Mouse (Mus musculus): ENCODE data around the gene Kcna10.

- TF ChIP-seq CTCF (IDR thresholded peaks at IDR 0.05; ENCODE audit: low read depth) (no peak), EP300 (IDR thresholded peaks at IDR 0.05; ENCODE audit: low read depth) (no peak)
These were observed 58.7 kb downstream of the Kcna10 start for GRCm38 (mm10) chr3:107241389-107242094.

Data from liver, postnatal 0 days (tissue).